Mouse (Mus musculus) heart, postnatal 0 days (tissue): Measurements from ENCODE around the gene 4931422A03Rik. TPM values are rescaled to one million over a fixed set of nuclear protein-coding genes. Genes with fewer than 3 reads are reported as not detected.
"Not testable (repeated sequence)": the region's sequence is repeated elsewhere in the genome, so short reads cannot be mapped to it uniquely, and the experiment has no call there.

Source experiments
- ATAC-seq: fragments of 200-750 bp; cut with Nextera tagmentation; 2 replicates; pipeline ENCODE4 v1.8.0; 2017; ENCODE audit warnings: low read depth, moderate number of reproducible peaks, moderate library complexity; ENCODE audit not compliant: insufficient read depth
- DNase-seq: peaks from one replicate; pipeline ENCODE4 v3.0.0-alpha.2; 2016; ENCODE audit warnings: low spot score
- H3K27ac ChIP-seq: fragments of 300-500 bp; sonication (generic); 2 replicates; pipeline ENCODE4 v1.5.1; 2014; ENCODE audit warnings: low read depth, mild to moderate bottlenecking
- H3K27me3 ChIP-seq: fragments of 300-500 bp; sonication (generic); 2 replicates; pipeline ENCODE4 v1.6.1; 2014; ENCODE audit warnings: low read length, mixed read lengths; ENCODE audit not compliant: control insufficient read depth, insufficient read depth
- H3K36me3 ChIP-seq: fragments of 300-500 bp; sonication (generic); replicated peaks from 2 replicates; pipeline ENCODE4 v1.6.1; 2014; ENCODE audit warnings: low read length, mixed read lengths; ENCODE audit not compliant: control insufficient read depth, insufficient read depth
- H3K4me1 ChIP-seq: fragments of 300-500 bp; sonication (generic); 2 replicates; pipeline ENCODE4 v1.6.1; 2014; ENCODE audit warnings: antibody characterized with exemption; ENCODE audit not compliant: control insufficient read depth, insufficient read depth
- H3K4me2 ChIP-seq: fragments of 300-500 bp; sonication (generic); 2 replicates; pipeline ENCODE4 v1.6.1; 2014; ENCODE audit warnings: low read depth, mild to moderate bottlenecking, low read length, moderate library complexity
- H3K4me3 ChIP-seq: fragments of 300-500 bp; sonication (generic); 2 replicates; pipeline ENCODE4 v1.5.1; 2014; ENCODE audit warnings: low read depth, low read length
- H3K9ac ChIP-seq: fragments of 300-500 bp; sonication (generic); replicated peaks from 2 replicates; pipeline ENCODE4 v1.6.1; 2014; ENCODE audit warnings: low read depth, low read length, mixed read lengths
- H3K9me3 ChIP-seq: fragments of 300-500 bp; sonication (generic); replicated peaks from 2 replicates; pipeline ENCODE4 v1.6.1; 2016; ENCODE audit warnings: low read length; ENCODE audit not compliant: control insufficient read depth
- CTCF ChIP-seq: IDR thresholded peaks from 2 replicates; pipeline ENCODE4 v1.5.1; 2016; ENCODE audit warnings: antibody characterized with exemption, control low read depth, low read depth
- EP300 ChIP-seq: IDR thresholded peaks from 2 replicates; pipeline ENCODE4 v1.6.1; 2016; ENCODE audit warnings: antibody characterized with exemption, low read depth
- WGBS: fragments of 180-500 bp; shearing (Covaris S2); extraction: QIAGEN DNeasy Blood & Tissue Kit; methylation state at CpG from one replicate; pipeline ENCODE4 v1.1.7; 2014; 5-methylcytosine and 5-hydroxymethylcytosine counted together
- polyA plus RNA-seq: library from polyadenylated mRNA; unstranded; fragments of >200 nt; fragmentation: Nextera tagmentation; extraction: Ambion mirVana; gene quantifications from 2 replicates; pipeline ENCODE4 v1.2.1, GENCODE M21; 2015
- total RNA-seq: library from RNA; depleted of rRNA; stranded (reverse); fragments of >200 nt; gene quantifications from 2 replicates; pipeline ENCODE4 v1.2.3, GENCODE M21; 2014; ENCODE audit warnings: low replicate concordance

The 4931422A03Rik gene
- total and polyA plus RNA-seq, 2 experiments from 2014 or later, result 1.1 TPM; not detected in 1

DNA sequence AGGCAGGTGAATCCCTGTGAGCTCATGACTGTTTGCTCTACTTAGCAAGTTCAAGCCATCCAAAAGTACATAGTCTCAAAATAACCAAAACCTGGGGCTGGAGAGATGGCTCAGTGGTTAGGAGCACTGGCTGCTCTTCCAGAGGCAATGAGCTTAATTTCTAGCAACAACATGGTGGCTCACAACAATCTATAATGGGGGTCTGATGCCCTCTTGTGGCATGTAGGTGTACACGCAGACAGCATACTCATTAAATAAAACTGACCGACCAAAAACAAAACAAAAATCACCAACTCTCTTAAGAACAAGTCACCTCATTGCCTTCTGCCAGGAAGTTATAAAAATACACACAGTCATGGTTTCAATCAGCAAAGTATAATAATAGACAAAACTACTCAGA is 27.1 kb downstream of the 4931422A03Rik start:
- ATAC-seq (no peak), DNase-seq (no peak)
- TF ChIP-seq EP300 (no peak), CTCF (peak; percentile 51)
- Histone ChIP-seq H3K27ac (no peak overlapping the region), H3K9me3 (no peaks in the 10 kb centered on the region), H3K4me1 (no peaks in the 10 kb centered on the region), H3K4me3 (no peak overlapping the region), H3K27me3 (peaks cover 9% of the 10 kb centered on the region), H3K4me2 (no peak overlapping the region), H3K36me3 (no peaks in the 10 kb centered on the region), H3K9ac (no peak overlapping the region)
- 26% methylated on average over 2 of the region's 2 CpGs for WGBS

GRCm38 (mm10) chr2:103992618-103993332 is 35.4 kb downstream of the 4931422A03Rik start:
- no peak for TF ChIP-seq EP300
- no peak for TF ChIP-seq CTCF
- Histone ChIP-seq H3K9ac (no peak overlapping the region), H3K36me3 (no peaks in the 10 kb centered on the region), H3K27me3 (0 out of 2 replicates have a peak, but pooled peaks cover 5% of the 10 kb centered on the region), H3K4me2 (no peak overlapping the region), H3K4me1 (no peaks in the 10 kb centered on the region), H3K27ac (no peak overlapping the region), H3K4me3 (no peak overlapping the region), H3K9me3 (no peaks in the 10 kb centered on the region)
- DNase-seq (no peak), ATAC-seq (no peak)
- 36% methylated on average over 17 of the region's 17 CpGs for WGBS

GRCm38 (mm10) chr2:103992162-103992561 is 36.0 kb downstream of the 4931422A03Rik start:
- TF ChIP-seq EP300 (no peak), CTCF (no peak)
- Histone ChIP-seq H3K27ac (no peak overlapping the region), H3K36me3 (no peaks in the 10 kb centered on the region), H3K9ac (no peak overlapping the region), H3K27me3 (0 out of 2 replicates have a peak, but pooled peaks cover 5% of the 10 kb centered on the region), H3K4me1 (no peaks in the 10 kb centered on the region), H3K4me2 (no peak overlapping the region), H3K4me3 (no peak overlapping the region), H3K9me3 (no peaks in the 10 kb centered on the region)
- DNase-seq (no peak), ATAC-seq (no peak)
- WGBS, result 66% methylated on average over 9 of the region's 9 CpGs

- no peak overlapping the region for H3K4me2 ChIP-seq
- H3K9me3 ChIP-seq, result no peaks in the 10 kb centered on the region
- ATAC-seq (no peak), DNase-seq (no peak)
- no peaks in the 10 kb centered on the region for H3K36me3 ChIP-seq
- no peak overlapping the region for H3K27ac ChIP-seq
- 0 out of 2 replicates have a peak, but pooled peaks cover 5% of the 10 kb centered on the region for H3K27me3 ChIP-seq
- H3K4me1 ChIP-seq, result no peaks in the 10 kb centered on the region
- H3K4me3 ChIP-seq, result no peak overlapping the region
- TF ChIP-seq EP300, result no peak
- TF ChIP-seq CTCF, result no peak
- H3K9ac ChIP-seq, result no peak overlapping the region
These were observed 36.9 kb downstream of the 4931422A03Rik start for GRCm38 (mm10) chr2:103991303-103991702.

- Histone ChIP-seq H3K4me1 (no peaks in the 10 kb centered on the region), H3K27ac (no peak overlapping the region), H3K36me3 (no peaks in the 10 kb centered on the region), H3K27me3 (peaks cover 6% of the 10 kb centered on the region; the same call in 1 of the 2 replicates), H3K9ac (no peak overlapping the region), H3K4me2 (no peak overlapping the region), H3K4me3 (no peak overlapping the region), H3K9me3 (no peaks in the 10 kb centered on the region)
- no peak for DNase-seq
- ATAC-seq, result no peak
- 81% methylated on average over 6 of the region's 6 CpGs for WGBS
- TF ChIP-seq EP300 (no peak), CTCF (no peak)
These were observed 38.4 kb downstream of the 4931422A03Rik start for GRCm38 (mm10) chr2:103989724-103990123.

GRCm38 (mm10) chr2:103987595-103987994 is 40.6 kb downstream of the 4931422A03Rik start:
- H3K36me3 ChIP-seq, H3K4me3 ChIP-seq, H3K27me3 ChIP-seq, H3K9ac ChIP-seq, H3K9me3 ChIP-seq, ATAC-seq, H3K4me2 ChIP-seq, H3K4me1 ChIP-seq, H3K27ac ChIP-seq, DNase-seq: not testable (repeated sequence)
- WGBS, result 63% methylated on average over 6 of the region's 8 CpGs
